Mouse (Mus musculus): Measurements from ENCODE around the gene Pafah1b3. TPM values are rescaled to one million over a fixed set of nuclear protein-coding genes. Genes with fewer than 3 reads are reported as not detected.
"Not testable (repeated sequence)": the region's sequence is repeated elsewhere in the genome, so short reads cannot be mapped to it uniquely, and the experiment has no call there.

The Pafah1b3 gene
- total RNA-seq, 2 experiments from 2014 or later, result 37.5 to 38.4 TPM

DNA sequence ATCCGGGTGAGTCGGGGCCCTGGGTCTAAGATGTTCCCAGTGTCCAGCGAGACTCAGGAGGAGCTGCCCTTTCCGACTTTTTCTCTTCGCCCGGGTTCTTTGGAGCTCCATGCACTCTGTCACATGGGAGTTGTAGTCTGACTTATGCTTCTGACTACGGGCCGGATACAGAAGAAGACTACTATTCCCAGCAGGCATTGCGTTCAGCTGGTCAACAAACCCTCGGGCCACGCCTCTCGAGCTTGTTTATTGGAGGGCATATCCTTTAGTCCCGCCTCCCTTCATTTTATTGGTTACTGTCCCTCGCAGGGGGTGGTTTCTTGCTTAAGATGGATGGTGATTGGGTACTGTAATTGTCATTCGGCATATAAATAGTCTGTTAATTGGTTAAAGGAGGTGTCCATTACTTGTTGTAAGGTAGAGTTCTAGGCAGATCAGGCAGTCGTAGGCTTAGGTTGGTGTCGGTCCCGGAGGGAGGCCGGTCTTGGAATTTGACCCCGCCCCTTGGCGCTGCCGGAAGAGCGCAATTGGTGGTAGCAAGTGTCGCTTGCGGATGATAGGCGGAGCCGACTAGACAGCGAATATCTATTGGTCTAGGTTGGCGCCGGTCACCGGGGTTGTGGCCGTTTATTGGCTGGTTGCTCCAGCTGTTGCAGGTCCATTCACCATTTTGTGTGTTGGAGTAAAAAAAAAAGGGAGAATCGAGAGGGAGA lies 29.9 kb downstream of the Pafah1b3 start:
- DNase-seq, result peak; percentile 99

DNA sequence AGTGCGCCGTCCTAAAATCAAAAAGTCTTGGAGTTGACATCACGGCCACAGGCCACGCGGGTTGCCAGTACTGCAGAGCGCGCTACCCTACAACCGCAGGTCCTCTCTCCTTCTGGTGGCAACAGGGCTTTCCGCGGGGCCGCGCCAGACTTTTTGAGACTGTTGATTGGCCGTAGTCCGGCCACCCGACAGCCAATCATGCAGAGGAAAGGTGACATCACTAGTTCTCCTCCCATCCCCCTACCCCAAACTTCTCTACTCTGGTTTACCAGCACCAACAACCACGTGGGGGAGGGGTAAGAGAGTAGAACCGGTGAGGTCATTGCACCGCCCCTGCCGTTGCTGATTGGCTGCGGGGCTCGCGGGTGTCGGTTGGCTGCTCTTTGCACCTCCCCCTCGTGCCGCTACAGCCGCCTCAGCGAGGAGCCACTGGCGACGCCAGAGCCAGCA lies 30.5 kb downstream of the Pafah1b3 start, which contains the start of gene Cic:
Cic (plus strand) TSS at position 404 of the 450 bp plus-strand sequence.
- peak; percentile 98 for DNase-seq

DNA sequence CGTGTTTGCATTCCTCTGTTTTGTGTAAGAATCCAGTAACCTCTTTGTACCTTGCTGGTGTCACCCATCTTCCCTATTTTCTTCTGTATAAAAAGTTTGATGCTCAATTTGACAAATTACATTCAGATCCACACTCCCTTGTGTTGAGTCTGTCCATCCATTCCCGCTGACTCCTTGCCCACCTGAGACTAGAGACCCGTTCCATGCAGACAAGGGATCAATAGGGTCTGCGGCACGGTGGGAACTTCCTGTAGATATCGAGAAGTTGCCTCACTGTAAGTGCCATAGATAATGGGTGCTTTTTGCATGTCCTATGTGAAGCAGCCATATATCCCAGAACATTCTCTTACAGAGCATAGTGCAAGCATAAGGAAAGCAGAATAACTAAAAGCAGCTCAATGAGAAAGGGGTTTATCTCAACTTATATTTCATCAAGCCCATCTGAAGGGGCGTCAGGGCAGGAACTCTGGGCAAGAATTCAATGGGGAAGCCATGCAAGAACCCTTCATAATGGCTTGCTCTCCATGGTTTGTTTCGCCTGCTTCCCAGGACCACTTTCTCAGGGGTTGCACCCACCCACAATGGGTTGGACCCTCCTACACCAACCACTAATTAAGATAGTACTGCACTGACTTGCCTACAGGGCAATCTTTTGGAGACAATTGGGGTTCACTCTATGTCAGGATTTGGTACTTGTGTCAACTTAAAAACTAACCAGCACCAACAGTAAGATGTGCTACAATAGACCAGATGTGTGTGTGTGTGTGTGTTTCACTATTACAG lies 31.4 kb downstream of the Pafah1b3 start:
- DNase-seq, result no peak

DNA sequence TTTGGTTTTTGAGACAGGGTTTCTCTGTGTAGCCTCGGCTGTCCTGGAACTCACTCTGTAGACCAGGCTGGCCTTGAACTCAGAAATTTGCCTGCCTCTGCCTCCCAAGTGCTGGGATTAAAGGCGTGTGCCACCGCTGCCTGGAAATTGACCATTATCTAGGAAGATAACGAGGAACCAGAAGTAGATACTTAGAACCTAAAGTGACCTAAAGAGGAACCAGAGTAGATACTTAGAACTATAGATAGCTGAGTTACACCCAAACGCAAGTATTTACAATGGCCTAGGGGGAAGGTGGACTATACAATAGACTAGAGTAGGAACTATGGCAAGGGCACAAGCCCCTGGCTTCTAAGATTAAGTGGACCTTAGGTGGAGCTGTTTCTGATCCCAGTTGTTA lies 32.0 kb downstream of the Pafah1b3 start:
- not testable (repeated sequence) for DNase-seq

DNA sequence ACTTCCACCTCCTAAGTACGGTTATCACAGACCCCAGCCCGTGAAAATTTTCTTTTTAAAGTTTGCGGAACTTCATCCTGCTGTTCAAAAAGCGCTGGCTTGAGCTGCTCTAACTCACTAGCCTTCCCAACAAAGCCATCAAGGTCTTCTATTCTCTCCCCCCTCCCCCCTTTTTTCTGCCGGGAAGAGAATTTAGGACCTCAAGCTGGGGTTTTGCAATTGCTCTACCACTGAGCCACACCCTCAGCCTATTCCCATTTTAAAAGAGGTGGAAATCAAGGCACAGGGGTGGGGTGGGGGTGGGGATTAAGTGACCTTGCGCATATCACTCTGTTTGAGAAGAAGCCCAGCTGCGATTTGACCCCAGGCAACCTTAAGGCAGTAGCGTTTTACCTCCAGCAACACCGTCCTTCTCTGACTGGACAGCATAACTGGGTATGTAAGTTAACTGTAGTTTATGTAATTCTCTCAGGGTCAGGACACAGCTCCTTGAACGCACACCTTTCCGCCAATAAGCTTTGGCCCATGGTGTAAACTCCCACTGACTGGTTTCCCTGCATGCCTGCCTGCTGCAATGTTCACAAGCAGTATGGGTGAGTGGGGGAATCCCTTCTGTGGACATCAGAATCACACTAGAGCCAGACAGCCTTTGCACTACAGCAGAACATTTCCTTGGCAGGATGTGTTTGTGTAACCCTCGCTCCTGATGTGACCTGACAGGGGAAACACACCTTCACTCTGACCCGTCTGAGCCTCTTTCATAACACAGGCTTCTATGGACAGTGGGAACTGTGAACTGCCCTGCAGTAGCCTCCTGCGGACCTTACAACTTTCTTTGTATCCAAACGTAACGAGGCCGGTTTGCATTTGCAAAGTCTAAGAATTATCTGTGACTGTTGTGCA lies 33.6 kb downstream of the Pafah1b3 start:
- DNase-seq, result no peak

DNA sequence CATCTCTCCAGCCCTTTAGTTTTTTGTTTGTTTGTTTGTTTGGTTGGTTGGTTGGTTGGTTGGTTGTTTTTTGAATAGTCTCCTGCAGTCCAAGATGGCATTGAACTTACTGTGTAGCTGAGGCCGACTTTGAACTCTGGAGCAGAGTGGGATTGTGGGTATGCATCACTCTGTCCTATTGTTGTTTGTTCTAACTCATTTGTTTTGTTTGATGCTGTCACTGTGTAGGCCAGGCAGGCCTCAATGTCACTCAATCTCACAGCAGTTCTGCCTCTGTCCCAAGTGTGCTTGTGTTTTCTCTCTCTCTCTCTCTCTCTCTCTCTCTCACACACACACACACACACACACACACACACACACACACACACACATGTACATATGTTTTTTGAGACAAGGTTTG lies 35.9 kb downstream of the Pafah1b3 start:
- DNase-seq, result no peak

DNA sequence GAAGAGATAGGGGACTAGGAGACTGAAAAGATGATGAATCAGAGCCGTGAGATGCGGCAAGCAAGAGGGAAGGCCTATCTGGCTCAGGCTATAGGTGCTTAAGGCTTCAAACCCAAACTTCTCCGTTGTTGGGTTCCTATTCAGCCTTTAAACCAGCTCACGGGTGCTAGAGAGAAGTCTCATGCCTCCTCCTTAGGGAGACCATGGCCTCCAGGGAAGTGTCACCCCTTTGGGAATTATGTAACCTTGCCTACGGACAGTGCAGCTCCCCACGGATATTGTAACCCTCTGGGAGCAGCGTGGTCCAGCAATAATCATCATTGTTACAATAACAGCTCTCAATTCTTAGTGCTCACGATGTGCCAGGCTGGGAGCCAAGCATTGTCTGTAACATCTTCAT lies 46.0 kb downstream of the Pafah1b3 start:
- peak; percentile 26 for DNase-seq

DNA sequence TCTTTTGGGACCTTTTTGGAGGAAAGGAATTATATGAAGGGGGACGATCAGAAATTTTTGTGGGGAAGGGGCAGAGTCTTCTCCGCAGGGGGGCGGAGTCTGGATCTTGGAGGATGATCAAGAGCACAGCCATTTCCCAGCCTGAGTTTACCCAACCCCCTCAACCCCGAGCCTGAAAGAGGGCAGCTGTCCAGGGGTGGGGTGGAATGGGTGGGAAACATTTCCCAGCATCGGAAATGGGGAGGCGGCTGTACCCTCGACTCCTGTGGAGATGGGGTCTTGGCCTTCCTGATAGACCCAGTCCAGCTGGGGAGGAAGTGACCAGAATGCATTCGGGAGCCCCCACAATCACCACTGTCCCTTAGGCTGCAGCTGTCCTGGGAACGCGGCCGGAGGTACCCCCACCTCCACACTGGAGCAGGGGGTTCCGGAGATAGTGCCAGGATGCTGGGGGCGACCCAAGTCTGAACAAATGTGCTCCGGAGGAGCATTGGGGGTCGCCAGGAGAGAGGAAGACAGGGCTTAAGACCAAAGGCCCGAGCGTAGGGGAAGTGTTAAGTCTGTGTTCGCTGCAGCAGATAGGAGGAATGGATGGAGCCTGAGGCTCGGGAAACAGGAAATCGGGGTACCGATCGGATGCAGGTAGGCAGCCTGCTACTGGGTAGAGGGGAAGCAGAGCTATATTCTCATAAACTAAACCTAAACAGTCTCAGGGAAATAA lies 46.6 kb downstream of the Pafah1b3 start:
- DNase-seq, result peak; percentile 88

DNA sequence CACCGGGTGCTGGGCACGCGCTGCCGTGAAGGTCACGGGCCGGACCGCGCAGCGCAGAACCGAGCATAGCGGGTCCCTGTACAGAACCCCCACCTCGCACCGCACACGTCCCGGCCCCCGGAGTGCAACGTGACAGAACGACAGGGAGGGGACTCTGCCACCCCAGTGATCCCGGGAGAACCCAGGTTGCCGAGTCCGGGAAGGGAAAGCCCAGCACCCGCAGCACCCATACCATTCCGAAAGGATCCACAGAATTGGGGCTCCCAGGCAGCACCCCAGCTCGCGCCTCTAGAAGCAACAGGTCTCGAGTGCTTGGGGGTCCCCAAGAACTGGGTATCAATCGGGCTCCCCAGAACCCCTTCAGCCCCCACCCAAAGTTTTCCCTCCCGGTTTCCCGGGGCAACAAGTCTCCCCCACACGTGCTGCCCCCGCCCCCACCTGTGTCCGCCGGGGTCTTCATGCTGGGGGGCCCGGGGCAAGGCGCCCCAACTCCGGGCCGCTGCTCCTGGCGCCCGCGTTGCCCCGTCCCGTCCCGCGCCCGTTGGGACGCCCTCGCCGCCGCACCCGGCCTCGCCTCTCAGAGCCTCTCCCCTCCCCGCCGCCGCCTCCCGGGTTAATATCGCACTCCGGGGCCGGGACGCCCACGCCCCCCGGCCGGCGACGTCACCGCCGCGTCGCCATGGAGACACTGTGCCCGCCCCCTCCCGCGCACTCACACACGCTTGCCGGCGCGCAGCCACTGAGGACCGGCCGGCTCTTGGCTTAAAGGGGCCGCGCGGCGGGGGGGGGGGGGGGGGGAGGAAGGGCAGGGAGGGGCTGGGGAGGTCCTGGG lies 47.4 kb downstream of the Pafah1b3 start, which contains the start of gene Erf:
Erf (minus strand) TSS at position 621 of the 832 bp plus-strand sequence.
- peak; percentile 98 for DNase-seq

DNA sequence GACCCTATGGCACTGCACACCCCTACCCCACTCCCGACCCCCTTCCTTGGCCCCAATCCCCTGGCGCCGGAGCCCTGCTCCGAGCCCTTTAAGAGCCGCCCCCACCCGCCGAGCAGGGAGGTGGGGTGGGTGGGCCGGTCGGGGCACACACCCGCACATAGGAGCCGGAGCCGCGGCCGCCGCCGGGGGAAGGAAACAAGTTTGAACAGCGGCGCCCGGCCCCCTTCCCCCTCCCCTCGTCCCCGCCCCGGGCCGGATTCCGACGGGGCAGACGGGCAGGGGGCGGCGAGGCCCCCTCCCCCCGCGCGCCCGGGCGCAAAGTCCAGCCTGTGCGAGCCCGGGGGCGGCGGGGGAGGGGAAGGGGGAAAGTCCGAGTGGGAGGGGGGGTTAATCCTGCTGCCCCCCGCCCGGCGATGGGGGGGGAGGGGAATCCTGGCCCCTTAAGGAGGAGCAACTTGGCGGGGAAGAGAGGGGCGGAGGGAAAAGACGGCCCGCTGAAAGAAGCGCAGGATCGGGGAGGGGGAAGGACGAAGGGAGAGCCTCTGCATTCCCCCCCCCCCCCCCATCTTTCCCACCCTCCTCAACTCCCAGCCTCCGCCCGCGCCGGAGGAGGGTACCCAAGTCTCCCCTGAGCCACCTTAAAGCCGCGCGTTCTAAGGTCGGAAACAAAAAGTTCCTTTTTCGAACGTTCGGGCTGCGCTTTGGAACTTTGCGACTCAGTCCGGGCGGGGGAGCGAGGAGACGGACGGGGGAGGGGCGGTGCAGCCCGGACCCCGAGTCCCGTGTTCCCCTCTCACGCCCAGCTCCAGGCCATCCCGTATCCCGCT lies 48.3 kb downstream of the Pafah1b3 start:
- peak; percentile 84 for DNase-seq

DNA sequence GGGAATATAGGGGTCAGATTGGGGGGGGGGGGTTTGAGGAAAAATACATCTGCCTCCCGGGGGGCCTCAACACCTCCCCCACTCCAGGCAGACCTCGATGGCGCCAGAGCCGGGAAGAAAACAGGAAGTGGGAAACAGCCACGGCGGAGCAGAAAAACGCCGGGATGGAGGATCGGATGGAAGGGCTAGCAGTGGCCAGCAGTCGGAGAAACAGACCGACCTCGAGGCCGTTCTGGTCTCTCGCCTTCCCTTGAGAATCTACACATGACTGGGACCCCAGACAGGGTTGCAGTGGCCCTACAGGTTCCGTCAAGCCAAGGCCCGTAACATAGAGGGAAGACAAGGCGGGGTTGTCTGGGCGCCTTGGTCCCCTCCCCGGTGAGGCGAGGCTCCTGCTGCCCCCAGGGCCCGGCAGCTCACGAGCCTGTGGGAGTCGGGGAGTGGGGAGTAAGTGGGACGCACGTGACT lies 48.9 kb downstream of the Pafah1b3 start:
- DNase-seq, result peak; percentile 46

DNA sequence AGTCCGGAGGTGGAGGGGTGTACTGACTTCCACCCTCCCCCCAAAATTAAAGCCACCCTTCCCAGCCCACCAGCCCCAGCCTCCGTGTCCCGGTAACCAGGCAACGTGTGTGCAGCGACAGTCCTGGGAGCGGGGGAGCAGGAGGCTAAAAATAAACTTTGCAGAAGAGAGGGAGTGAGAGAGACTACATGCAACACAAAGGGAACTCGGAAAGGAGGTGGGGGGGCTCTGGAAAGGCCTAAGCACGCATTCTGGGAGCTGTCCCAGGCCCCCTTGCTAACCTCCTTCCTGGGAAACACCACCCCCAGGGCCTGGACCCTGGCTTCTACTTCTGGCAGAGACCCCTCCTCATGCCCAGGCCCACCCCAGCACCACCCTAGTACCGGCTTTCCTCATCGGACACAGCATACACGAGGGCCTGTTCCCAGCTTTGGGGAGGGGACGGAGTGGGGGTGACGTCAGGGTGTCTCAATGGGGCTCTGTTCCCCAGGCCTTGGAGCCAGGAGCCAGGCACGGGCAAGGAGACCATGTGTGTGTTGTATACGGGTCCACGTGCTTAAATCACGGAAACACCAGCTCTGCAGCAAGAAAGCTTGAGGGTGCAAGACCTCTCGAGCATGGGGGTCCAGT lies 49.7 kb downstream of the Pafah1b3 start:
- peak; percentile 67 for DNase-seq

DNA sequence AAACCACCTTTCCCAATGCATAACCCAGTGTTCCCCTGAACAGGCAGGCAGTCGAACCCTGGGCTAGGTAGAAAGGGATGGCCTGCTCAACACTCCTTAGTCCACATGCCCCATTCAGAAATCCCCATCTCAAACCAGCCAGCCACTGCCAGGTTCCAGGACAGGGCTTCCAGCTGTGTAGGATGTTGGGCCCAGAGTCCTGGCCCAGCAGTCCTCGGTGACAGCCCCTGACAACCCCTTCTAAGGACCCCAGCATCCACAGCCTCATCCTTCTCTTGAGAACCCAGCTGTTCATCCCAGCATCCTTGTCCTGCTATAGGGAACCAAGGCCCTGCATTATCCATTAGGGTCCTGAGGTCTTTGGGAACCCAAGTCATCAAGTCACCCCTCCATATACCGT lies 50.3 kb downstream of the Pafah1b3 start:
- DNase-seq, result no peak

DNA sequence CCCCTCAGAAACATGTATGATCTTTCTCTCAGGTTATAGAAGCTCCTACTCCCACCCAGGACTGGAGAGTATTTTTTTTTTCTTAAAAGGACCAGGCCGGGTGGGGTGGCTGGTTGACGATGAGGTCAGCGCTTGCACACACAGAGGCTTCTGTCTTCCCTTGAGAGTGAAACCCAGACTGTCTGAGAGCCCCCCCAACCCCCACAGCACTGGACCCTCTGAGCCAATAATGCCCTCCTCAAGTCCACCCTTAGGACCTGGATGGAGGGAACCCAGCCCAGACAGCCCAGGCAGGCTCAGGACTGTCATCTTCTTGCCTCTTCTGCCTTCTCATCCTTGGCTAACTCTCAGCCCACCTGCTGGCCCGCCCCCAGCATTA lies 51.0 kb downstream of the Pafah1b3 start:
- DNase-seq, result peak; percentile 31

DNA sequence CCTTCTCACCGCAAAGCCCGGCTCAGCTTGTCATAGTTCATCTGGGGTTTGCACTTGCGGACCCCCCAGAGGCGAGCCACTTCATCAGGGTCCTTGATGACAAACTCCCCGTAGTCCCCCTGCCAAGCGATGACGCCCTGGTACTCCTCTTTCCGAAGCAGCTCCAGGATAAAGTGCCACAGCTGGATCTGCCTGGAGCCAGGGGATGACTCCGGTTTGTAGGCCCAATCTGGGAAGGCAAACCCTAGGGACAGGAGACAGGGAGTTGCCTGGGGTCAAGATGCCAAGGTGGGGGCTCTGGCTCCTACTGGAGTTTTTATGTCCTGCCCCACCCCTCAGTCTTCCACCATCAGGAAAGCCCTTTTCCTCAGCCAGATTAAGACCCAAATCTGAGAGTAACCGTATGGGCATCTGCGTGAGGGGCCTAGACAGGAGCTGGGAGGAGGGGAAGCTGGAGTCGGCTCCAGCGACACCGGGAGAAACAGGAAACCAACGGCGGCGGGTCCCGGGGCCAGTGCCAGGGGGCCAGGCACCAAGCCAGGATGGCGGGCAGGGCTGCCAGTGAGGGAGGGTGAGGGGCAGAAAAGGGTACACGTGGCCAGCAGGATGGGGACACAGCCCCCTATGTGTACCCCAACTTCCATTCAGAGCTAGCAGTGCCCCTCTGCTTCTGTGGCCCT lies 51.6 kb downstream of the Pafah1b3 start:
- peak; percentile 85 for DNase-seq
